Mouse (Mus musculus): Measurements from ENCODE around the gene Vangl1. TPM values are rescaled to one million over a fixed set of nuclear protein-coding genes. Genes with fewer than 3 reads are reported as not detected.

Gene Vangl1
- polyA plus RNA-seq (2017; shearing (Covaris generic)), result 0.59 TPM

DNA sequence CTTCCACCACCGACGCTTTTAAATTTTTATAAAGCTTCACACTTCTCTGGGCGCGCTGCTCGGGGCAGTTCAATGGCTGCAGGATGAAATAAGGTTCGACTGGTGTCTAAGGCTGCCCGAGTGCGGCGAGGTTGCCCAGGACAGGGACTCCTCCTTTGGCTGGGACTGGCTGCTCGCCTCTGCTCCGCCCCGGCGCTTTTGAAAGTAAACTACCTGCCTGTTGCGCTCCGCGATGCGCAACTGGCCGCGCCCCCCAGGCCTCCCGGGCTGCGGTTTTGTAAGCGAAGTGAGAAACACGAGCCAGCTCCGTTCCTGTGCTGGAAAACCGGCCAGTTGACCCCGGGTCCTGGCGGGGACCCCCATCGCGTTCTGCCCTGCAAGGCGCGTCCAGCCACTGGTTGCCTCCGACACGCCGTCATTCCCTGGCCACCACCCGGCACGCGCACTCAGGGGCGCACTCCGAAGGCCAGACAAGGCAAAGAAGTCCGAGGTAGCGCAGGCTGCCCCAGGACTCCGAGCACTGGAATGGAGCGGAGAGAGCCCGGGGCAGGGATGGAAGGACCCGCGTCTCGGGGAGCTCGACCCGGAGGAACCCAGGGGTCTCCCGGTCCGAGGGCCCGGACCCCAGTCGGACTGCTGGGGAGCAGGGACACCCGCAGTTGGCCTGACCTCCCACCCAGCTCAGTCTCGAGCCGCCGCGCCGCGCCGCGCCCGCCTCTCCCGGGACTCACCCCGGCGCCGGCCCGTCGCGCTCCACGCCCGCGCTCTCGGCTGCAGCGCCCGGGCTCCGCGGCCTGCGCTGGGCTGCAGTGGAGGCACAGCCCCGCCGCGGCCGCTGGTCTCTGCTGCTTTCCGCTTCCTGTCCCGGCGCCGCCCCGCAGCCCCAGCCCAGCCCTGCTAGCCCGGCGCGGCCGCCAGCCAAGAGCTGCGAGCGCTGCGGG lies at the start of gene Vangl1:
Vangl1 (minus strand) TSS at position 913 of the 941 bp plus-strand sequence.

Other genes with a start within 250 kb of the Vangl1 start
- gene Nhlh2, start 194.6 kb downstream of the Vangl1 start, polyA plus RNA-seq (2017; shearing (Covaris generic)), result not detected
- gene Casq2, start 118.3 kb downstream of the Vangl1 start, polyA plus RNA-seq (2017; shearing (Covaris generic)), result 0.21 TPM